Mouse (Mus musculus) heart, adult 2 months (tissue): Measurements from ENCODE around the gene Cmtm8.

Experiments used
- CTCF ChIP-seq: fragments of 200-600 bp; IDR thresholded peaks from 2 replicates; pipeline ENCODE4 v1.8.1; 2022; ENCODE audit warnings: antibody characterized with exemption, mild to moderate bottlenecking, moderate library complexity
- EP300 ChIP-seq: fragments of 200-500 bp; IDR thresholded peaks from 2 replicates; pipeline ENCODE4 v1.6.1; 2011; ENCODE audit warnings: low read depth, low read length, control low read depth; ENCODE audit not compliant: insufficient read depth
- POLR2A ChIP-seq: fragments of 200-500 bp; IDR thresholded peaks from 2 replicates; pipeline ENCODE4 v1.6.1; 2011; ENCODE audit warnings: mild to moderate bottlenecking, low read depth, low read length, control low read depth; ENCODE audit not compliant: insufficient read depth

- no peak for TF ChIP-seq POLR2A
- TF ChIP-seq EP300: no peak
- no peak for TF ChIP-seq CTCF
These were observed 56.8 kb downstream of the Cmtm8 start for GRCm38 (mm10) chr9:114787134-114787533.
